Mouse (Mus musculus) C2C12 (cell line): Measurements from ENCODE around the gene Sgta.

Source experiments
- CTCF ChIP-seq: IDR thresholded peaks from one replicate; pipeline ENCODE4 v1.5.1; 2011; ENCODE audit not compliant: control insufficient read depth, insufficient read depth, insufficient read length
- FOSL1 ChIP-seq: IDR thresholded peaks from one replicate; pipeline ENCODE4 v1.8.0; 2011; ENCODE audit warnings: mild to moderate bottlenecking, low read length; ENCODE audit not compliant: poor library complexity, insufficient read depth, severe bottlenecking
- MAX ChIP-seq: IDR thresholded peaks from one replicate; pipeline ENCODE4 v1.6.1; 2011; ENCODE audit warnings: mild to moderate bottlenecking, control low read depth
- MYOG ChIP-seq: IDR thresholded peaks from one replicate; pipeline ENCODE4 v1.6.1; 2011; ENCODE audit not compliant: control insufficient read depth, insufficient read length; ENCODE audit errors: extremely low read depth
- USF1 ChIP-seq: IDR thresholded peaks from one replicate; pipeline ENCODE4 v1.6.1; 2011; ENCODE audit warnings: low read depth, mild to moderate bottlenecking, control low read depth, moderate library complexity

GRCm38 (mm10) chr10:81026857-81027256 is 33.1 kb downstream of the Sgta start:
- TF ChIP-seq CTCF (no peak), FOSL1 (no peak), MAX (no peak), USF1 (no peak), MYOG (no peak)
